Mouse (Mus musculus): Measurements from ENCODE around the gene Coro1a.

The Coro1a gene

DNA sequence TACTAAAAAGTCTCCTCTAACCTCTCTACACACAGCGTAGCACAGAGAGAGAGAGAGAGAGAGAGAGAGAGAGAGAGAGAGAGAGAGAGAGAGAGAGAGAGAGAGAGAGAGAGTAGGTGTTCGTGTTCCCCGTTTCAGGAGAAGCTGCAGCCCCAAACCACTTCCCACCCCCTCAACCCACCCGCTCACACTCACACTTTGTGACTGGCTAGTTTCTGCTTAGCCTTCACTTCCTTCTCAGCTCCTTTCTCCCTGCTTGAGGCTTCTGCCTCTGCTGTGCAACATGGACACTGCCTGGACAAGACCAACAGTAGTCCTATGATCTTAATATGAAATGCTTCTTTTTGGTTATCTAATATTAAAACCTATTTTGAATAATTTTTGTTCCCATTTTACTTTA, 2.7 kb upstream of the Coro1a start:
- in situ Hi-C loops (cut with MboI; ENCODE audit: unreplicated experiment in 2 of 2): no loop called here

DNA sequence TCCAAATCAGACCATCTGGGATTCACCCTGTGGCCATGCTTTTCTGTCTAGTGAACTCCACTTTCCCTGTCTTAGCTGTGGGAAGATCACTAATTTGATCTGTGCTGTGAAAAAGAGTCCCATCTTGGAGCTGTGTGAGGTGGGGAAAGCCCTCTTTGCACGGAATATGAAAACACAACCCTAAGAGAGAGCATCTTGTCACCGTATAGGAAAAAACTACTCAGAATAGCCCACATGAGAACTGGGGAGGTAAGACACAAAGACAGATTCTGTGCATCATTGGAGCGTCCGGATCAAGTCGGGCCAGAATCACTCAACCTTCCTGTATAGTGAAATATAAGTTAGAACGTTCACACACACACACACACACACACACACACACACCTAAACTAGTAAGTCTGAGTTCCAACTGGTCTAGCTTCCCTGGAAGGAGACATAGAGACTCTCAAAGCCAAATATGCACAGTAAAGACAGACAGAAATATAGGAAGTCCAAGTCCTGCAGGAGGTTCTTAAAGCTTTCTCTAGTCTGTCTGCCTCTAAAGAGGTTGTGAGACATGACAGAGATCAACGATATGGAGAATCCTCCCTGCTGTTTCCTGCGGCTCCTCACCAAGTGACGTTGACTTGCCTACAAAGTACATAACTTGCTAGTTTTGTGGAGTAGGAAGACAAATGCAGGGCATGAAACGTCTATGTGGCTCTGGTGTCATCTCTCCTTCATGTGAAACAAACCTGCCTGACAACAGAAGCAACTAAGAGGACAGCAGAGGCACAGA, 777 bp upstream of the Coro1a start:
- in situ Hi-C loops (cut with MboI; ENCODE audit: unreplicated experiment in 2 of 2): loop anchor here in 1 of 2 experiments (5.0 kb wide), 1 partner anchor 44 kb away; no protein-coding TSS in a partner anchor

DNA sequence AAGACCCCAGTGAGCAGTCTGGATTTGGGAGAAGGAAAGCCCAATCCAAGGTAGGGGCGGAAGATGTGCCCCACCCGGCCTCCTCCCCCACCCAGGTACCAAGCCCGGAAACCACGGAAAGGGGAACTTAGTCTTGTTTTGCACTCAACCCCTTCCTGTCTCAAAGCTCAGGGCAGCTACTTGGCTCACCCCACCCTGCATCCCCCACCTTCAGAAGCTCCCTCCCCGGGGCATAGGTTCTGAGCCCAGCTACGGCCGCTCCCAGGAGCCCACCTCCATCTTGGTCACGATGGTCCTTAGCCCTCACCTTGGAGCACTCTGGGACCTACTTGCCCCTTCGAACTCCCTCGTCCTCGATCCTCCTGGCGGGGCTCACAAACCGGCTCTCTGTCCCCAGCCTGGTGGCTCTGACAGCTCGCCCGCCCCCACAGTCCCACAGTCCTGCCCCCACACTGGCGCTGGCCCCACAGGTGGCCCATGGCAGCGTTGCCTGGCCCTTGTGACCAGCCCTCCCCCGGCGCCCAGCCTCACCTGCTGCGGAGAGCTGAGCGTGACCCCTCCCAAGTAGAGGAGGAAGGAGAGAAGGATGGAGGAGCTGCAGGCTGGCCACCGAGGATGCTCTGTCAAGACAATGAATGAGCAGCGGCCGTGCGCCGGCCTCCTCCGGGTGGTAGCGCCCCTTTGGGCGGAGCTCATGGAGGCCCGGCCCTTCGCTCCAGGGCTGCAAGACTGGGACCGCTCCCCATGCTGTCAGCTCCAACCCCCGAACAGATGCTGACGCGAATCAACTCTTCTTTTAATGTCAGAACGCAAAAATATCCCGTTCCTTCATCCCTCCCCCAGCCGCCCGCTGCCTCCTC, 3.2 kb downstream of the Coro1a start:
- in situ Hi-C loops (cut with MboI; ENCODE audit: unreplicated experiment in 2 of 2): loop anchor here (5.0 kb wide), 2 partner anchors 58 to 73 kb away; partner anchors contain the start of gene Ypel3 (in 1 of the 2)

DNA sequence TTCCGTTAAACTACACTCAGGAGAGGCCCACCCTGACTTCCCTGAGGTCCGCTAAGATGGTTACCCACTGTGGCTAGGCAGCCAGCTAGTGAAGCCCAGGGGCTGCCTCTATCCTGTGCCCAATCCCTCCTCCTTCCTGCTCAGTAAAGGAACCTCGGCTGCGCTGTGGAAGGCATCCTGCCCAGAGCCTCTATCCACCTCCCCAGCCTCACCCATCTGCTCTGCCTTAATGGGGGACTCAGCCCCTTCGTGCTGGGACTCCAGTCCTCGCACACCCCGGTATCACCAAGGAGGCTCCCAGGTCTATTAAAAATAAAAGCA, 3.9 kb downstream of the Coro1a start:
- in situ Hi-C loops (cut with MboI; ENCODE audit: unreplicated experiment in 2 of 2): loop anchor here (5.0 kb wide), 2 partner anchors 59 to 74 kb away; partner anchors contain the start of gene Ypel3 (in 1 of the 2)

DNA sequence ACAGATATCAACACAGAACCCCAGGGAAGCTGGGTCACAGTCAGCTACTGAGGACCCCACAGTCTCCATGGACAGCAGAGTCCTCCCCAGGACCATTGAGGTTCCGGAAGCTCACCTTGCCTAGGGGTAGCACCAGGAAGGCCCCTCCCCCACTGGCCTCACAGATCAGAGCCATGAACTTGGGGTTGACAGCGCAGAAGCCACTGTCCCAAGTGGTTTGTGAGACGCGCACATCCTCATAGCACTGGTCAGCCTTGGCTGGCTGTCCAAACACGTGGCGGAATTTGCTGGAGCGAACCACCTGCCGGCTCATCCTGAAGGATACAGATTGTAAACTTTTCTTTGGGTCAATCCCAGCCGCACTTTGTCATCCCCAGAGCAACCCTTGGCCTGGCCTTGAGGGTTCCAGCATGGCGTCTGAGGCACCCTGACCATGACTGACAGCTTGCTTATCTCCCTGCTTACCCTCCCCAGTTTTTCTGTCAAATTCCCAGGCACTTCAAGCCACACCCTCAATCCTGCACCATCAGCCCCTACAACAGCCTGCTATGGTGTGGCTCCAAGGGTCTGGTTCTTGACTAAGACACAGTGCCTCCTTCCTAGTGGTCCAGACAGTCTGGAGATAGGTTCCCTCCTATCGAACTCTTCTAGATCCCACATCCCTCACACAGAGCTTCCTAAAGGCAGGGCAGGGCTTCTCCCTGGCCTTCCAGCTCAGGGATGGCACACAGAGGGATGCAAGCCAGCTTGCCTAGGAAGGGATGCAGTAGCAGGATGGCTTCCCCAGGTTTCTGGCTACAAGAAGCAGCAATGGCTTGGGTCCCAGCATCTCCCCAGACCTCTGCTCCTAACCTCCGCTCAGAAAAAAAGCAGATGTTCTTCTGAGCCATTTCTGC, 4.5 kb downstream of the Coro1a start:
- in situ Hi-C loops (cut with MboI; ENCODE audit: unreplicated experiment in 2 of 2): loop anchor here (5.0 kb wide), 2 partner anchors 59 to 74 kb away; partner anchors contain the start of gene Ypel3 (in 1 of the 2)

DNA sequence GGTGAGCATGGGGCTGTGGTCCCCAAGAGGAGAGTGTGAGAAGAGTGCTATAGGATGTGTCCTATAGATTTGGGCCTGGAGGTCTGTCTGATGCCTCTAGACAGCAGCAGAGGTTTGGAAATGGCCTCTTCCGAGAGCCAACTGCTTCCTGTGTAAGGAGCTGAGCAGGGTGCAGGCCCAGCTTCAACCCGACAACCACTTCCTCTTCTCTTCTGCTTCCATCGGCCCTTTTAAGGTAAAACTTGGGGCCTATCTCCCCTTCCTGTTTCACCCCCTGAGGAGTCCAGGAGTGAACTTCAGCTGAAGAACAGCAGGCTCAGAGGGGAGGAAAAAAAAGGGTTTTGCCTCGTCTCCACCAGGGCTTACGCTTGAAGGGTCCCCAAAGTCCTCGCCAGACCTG, 5.2 kb downstream of the Coro1a start:
- in situ Hi-C loops (cut with MboI; ENCODE audit: unreplicated experiment in 2 of 2): loop anchor here (5.0 kb wide), 2 partner anchors 60 to 75 kb away; partner anchors contain the start of gene Ypel3 (in 1 of the 2)

DNA sequence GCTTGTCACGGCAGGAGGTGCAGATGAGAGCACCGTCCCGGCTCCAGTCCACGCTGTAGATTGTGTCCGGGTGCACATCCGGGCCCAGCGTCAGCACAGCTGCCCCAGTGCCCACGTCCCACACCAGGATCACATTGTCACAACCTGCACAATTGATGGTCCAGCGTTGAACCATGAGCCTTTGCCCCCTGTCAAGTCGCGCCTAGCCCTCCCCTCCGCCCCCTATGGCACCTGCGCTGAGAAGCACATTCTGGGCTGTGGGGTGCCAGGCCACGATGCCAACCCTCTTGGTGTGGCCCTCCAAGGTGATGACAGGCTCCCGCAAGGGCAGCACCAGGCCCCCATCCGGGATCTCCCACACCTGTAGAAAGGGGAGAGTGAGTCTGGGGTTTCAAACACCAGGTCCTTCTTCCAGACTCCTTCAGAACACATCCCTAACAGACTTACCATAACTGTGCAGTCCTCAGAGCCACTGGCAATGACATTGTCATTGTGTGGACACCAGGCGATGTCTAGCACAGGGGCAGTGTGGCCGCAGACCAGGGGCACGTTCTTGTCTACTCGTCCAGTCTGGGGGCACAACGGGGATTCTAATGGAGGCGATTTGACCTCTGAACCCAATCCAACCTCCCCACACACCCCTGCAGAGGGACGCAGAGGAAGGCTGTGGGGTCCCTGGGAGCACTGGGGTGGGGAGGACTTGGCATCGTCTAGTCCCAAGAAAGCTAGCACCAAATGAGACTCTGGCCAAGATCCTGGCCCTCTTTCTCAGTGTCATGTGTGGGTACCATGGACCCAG, 5.8 kb downstream of the Coro1a start:
- in situ Hi-C loops (cut with MboI; ENCODE audit: unreplicated experiment in 2 of 2): loop anchor here (5.0 kb wide), 2 partner anchors 61 to 76 kb away; partner anchors contain the start of gene Ypel3 (in 1 of the 2)

DNA sequence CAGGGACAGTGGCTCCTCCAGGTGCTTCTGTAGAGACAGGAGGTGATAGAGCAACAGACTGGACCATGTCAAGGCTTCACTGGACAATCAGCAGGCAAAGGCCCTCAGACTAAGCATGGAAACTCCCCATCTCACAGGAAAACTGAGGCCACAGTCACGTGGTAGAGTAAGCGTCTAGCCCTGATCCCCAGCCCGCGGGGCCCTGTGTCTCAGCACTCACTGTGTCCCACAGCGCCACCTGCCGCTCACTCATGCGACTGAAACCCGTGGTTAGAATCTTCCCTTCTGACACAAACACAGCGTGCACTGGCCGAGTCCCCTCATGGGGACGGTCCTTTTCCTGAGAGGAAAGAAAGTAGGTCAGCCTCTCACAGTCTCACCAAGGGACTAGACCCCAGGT, 6.5 kb downstream of the Coro1a start:
- in situ Hi-C loops (cut with MboI; ENCODE audit: unreplicated experiment in 2 of 2): loop anchor here (5.0 kb wide), 2 partner anchors 61 to 76 kb away; partner anchors contain the start of gene Ypel3 (in 1 of the 2)

DNA sequence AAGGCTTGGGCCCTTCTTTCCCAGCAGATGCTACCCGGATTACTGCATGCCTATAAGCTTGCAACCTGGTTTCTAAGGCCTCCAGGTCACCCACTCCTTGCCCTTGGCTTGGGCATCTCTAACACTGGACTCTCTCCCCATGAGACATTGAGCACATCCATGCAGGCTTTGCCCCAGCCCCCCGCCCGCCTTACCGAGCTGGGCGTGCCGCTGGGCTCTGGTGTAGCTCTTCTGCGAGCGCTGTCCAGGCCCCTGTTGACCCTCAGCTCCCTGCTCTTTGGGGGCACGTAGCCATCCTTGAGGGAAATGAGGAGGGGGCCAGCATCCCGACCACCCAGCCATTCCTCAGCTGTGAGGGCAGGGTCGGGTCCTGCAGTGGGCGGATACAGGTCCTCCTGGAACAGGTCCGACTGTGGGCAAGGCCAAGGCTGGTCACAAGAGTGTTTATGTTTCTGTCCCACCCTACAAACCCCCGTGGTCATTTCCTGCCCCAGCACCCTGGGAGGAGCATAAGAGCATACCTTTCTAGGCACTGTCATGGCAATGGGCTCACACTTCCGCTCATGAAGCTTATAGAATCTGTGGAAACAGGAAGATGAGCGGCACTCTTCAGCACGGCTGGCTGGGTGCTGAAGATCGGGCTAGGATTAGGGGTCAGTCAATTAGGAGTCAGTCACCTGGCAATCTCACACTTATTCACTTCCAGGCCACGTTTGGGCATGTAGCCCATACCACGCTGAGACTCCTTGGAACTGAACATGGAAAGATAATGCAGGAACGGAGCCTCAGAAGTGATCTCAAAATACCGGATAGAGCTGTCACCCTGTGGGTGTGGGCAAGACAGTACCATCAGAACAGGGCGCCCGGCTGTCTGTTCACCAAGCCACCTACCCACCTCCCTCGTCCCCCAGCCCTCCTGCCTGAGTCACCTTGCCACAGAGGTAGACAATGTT, 7.2 kb downstream of the Coro1a start:
- in situ Hi-C loops (cut with MboI; ENCODE audit: unreplicated experiment in 2 of 2): loop anchor here (5.0 kb wide), 2 partner anchors 62 to 77 kb away; partner anchors contain the start of gene Ypel3 (in 1 of the 2)

DNA sequence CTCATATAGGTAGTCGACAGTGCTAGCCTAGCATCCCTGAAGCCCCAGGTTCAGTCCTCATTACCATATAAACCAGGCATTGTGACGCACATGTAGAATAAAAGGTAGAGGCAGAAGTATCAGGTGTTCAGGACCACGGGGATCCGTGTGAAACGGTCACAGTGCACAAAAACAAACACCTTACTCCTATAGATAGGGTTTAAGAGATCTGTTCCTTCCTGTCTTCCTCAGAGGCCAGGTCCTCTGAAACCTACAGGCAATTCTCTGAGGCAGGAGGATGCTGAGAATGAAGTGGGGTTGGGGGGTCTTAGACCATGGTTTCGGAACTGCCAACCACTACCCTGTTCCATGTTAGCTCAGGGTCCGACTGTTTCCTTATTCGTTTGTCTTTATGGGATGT, 9.7 kb downstream of the Coro1a start:
- in situ Hi-C loops (cut with MboI; ENCODE audit: unreplicated experiment in 2 of 2): loop anchor here in 1 of 2 experiments (10.0 kb wide), 1 partner anchor 223 kb away; the partner anchor contains the start of gene Sh2b1

DNA sequence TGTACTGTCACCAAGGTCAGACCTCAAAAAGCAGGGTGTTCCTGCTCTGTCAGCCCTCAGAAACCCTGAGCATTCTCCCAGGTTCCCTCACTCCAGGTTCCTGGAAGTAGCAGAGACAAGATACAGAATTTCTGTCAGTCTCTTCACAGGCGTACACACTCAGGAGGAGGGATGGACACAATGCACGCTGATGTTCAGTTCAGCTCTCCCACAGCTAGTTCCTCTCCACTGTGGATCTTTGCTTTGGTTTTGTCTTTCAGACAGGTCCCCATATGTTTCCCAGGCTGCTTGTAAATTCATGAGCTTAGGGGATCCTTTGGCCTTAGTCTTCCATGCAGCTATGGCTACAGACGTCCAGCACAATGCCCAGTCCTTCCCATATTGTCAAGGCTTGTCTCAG, 10.7 kb downstream of the Coro1a start:
- in situ Hi-C loops (cut with MboI; ENCODE audit: unreplicated experiment in 2 of 2): loop anchor here in 1 of 2 experiments (10.0 kb wide), 1 partner anchor 222 kb away; the partner anchor contains the start of gene Sh2b1

DNA sequence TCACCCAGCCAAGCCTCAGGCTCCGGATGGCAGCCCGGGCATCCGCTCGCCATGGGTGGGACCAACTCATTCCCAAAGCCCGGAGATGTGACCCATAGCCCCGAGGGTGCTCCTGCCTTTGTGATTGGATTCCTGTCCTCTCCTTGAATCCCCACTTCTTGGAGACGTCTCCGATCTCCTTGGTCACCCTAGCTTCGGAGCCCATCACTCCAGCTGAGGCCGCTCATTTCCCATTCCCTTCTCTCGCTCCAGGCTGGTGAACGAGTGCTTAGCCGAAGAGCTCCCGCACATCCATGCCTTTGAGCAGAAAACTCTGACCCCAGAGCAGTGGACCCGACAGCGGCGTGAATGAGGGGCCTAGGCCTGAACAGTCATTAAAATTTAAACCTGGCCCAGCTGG, 11.3 kb downstream of the Coro1a start:
- in situ Hi-C loops (cut with MboI; ENCODE audit: unreplicated experiment in 2 of 2): loop anchor here in 1 of 2 experiments (10.0 kb wide), 1 partner anchor 222 kb away; the partner anchor contains the start of gene Sh2b1

DNA sequence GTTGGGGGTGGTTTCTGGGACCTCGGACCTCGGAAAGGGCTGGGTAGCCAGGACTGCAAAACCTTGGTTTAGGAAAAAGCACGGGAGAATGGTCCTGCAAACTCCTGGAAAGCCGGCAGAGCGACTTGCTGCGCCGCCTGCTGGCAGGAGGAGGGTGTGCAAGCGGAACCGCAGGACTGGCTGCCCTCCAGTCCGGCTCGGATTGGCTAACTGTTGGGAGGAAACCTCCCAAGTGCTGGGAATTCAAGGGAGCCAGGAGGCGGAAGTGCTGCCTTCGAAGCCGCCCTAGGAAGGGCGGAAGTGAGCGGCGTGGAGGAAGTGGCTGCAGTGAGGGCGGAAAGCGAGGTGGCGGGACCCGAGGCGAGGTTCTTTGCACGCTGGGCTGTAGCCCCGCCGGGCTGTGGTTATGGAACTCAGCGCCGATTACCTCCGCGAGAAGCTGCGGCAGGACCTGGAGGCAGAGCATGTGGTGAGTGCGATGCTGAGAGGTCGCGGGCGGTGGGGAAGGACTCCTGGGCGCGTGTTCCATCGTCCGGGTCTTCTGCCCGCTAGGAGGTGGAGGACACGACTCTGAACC, 11.9 kb downstream of the Coro1a start, which contains the start of gene Slx1b:
Slx1b (minus strand) TSS at position 154 of the 577 bp plus-strand sequence.
- in situ Hi-C loops (cut with MboI; ENCODE audit: unreplicated experiment in 2 of 2): loop anchor here in 1 of 2 experiments (10.0 kb wide), 1 partner anchor 221 kb away; the partner anchor contains the start of gene Sh2b1

DNA sequence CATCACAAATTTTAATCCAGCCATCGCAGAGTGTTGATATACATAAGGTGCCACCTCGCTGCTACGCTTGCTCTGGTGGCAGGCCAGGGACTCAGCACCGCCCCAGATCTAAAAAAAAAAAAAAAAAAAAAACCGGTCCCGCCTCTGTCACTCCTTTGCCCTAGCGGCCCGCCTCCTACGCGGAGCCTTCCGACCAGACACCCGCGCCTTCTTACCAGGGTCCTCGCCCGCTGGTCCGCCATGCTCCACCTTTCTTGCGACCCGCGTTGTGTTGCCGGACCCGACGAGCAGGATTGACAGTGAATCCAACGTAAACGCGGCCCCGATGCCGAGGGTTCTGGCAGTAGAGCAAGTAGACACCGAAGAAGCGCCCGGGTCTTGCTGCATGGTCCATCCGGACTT, 12.4 kb downstream of the Coro1a start, which contains the start of gene Bola2:
Bola2 (plus strand) TSS at position 192 of the 402 bp plus-strand sequence.
- in situ Hi-C loops (cut with MboI; ENCODE audit: unreplicated experiment in 2 of 2): loop anchor here in 1 of 2 experiments (10.0 kb wide), 1 partner anchor 220 kb away; the partner anchor contains the start of gene Sh2b1

DNA sequence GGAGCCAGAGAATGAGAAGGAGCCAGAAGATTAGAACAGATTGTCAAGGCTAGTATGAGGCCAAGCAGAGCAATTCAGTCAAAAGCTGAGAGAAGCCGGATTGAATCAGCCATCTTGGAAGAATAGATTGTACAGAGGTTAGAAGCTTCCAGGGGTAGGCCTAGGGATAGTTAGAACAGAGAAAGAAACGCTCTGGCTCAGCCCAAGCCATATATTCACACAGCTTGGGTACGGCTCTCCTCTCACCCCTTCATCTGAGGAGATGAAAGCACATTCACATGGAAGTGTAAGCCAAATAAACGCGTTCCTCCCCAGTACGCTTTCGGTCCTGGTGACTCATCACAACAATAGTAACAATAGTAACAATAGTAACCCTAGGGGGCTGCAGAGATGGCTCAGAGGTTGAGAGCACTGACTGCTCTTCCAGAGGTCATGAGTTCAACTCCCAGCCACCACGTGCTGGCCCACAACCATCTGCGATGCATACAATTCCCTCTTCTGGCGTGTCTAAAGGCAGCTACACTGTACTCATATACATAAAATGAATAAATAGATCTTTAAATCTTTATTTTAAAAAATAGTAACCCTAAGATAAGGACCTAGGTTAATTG, 13.0 kb downstream of the Coro1a start:
- in situ Hi-C loops (cut with MboI; ENCODE audit: unreplicated experiment in 2 of 2): loop anchor here (5.0 to 10.0 kb wide), 3 partner anchors 52 to 220 kb away; partner anchors contain the start of gene Sh2b1 (in 1 of the 2)

DNA sequence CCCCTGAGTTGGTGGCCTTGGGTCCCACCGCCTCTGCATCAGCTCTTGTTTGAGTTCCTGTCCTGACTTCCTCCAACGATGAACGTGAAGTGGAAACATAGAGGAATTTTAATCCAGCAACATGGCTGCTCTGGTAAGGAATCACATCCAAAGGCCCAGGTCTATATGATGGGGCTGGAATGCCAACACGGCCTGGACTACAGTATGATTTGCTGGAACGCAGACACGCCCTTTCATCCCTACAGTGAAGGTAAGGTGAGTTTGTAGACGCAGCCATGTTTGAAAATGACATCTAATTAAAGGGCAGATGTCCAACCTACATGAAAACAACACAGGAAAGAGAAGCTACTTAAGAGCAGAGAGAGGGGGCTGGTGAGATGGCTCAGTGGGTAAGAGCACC, 13.8 kb downstream of the Coro1a start:
- in situ Hi-C loops (cut with MboI; ENCODE audit: unreplicated experiment in 2 of 2): loop anchor here (5.0 to 10.0 kb wide), 3 partner anchors 51 to 219 kb away; partner anchors contain the start of gene Sh2b1 (in 1 of the 2)

Measured in v-Abl transformed pro-B cells (cell line).